Mouse (Mus musculus) lung, postnatal 14 days (tissue): ENCODE results near the gene Ppargc1a.

Experiments
- DNase-seq: peaks from one replicate; pipeline ENCODE4 v3.0.0; 2021

The Ppargc1a gene

DNA sequence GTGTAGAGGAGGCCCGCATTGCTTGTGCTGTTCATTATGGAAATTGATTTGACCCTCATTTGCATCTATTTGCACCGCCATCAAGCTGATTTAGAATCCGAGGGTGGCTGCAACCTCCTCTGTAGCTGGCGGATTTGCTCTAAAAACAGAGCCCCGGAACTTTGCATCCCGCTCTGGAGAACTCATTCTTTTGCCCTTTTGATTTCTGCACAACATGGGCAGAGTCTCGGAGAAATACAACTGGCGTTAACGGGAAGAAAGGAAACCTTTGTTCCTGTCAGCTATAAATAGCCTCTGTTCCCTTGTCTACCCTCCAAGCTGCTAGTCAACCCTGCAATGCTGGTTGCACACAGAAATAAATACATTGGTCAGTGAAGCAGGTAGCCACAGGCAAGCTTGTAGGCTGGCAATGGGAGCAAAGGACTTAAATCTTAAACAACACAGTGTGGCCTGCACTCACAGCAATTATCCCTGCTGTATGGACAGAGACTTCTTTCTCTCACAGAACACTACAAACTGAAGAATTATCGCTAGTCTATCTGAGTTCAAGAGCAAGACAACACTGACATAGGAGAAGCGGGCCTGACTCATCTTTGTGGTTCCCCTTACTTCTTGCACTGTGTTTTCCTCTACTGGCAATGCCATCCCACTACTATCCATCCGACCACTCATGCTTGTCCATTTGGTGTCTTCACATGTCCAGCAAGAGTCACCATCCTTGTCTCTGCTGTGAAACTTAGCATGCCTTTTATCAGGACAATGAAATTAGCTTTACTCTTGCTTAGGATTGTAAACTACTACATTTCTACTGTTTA lies 155.0 kb downstream of the Ppargc1a start:
- DNase-seq, result no peak

DNA sequence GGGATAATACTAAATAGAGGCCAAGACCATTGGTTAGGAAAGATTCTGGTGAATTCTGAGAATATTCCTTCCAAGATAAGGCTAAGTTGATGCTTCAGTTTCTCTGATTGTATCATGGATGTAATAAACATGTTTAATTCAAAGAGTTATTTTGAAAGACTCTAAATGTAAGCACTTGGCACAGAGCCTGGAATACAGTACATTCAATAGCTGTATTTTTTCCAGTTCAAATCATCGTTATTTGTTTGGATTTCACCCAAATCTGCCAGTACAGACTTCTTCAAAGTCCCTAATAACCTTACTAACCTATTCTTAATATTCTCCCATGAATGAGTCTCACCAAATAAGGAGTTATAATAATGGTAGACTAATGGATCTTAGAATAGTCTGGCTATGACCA lies 157.5 kb downstream of the Ppargc1a start:
- DNase-seq, result no peak

DNA sequence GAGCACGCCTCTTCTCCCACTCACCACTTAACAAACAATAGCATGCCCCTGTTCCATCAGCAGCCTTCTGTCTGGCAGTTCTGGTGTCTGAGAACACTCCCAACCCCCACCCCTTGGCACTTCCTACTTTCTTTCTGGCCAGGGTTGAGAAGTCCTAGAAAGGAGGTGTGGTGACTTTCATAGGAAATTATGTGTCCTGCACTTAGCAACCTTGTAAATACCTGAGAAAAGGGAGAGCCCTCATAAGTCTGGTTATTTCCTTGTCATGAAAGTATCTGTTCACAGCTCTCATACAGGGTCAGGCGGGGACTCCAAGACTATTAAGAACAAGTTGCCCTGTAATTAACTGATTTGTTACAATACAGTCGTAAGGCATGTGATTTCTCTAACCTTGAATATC lies 161.1 kb downstream of the Ppargc1a start:
- no peak for DNase-seq
